Mouse (Mus musculus): ENCODE measurements around the gene Atxn10. TPM values are rescaled to one million over a fixed set of nuclear protein-coding genes. Genes with fewer than 3 reads are reported as not detected.
A peak's percentile ranks its signal among the peaks of the same experiment; 100 is the strongest.
"Not testable (repeated sequence)": the region's sequence is repeated elsewhere in the genome, so short reads cannot be mapped to it uniquely, and the experiment has no call there.

Gene Atxn10
- polyA plus RNA-seq, 1 experiment: 274 TPM

DNA sequence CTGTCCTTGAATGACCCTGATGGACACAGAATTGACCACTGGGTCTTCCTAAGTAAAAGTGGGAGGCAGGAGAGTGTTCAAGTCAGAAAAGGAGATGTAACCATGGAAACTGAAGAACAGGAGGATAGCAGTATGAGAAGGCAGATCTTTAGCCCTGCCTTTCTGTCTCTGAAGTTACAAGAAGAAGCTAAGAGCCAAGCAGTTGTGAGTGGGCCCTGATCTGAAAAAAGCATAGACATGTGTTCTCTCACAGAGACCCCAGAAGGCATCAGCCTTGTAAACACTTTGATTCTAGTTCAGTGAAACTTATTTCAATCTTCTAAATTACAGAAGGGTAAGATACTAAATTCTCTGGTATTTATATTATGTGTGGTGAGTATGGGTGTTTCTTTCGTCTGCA, 11.6 kb upstream of the Atxn10 start:
- H3K27me3 ChIP-seq (ENCODE audit: control insufficient read depth, insufficient read depth, low read length): no peaks in the 10 kb centered on the region; the same call in 1 of the 2 replicates
- H3K4me3 ChIP-seq (replicated peaks; ENCODE audit: insufficient read depth, low read depth, low read length): no peak overlapping the region
- WGBS: 98% methylated on average over 1 of the region's 1 CpGs
- TF ChIP-seq POLR2A (IDR thresholded peaks at IDR 0.05; ENCODE audit: borderline replicate concordance, insufficient read depth, low read length): no peak
- H3K27ac ChIP-seq (ENCODE audit: insufficient read depth, low read length): no peak overlapping the region
- H3K4me1 ChIP-seq (ENCODE audit: control insufficient read depth, insufficient read depth, low read length): peaks cover 5% of the 10 kb centered on the region; the same call in 1 of the 2 replicates
- no peak for DNase-seq

DNA sequence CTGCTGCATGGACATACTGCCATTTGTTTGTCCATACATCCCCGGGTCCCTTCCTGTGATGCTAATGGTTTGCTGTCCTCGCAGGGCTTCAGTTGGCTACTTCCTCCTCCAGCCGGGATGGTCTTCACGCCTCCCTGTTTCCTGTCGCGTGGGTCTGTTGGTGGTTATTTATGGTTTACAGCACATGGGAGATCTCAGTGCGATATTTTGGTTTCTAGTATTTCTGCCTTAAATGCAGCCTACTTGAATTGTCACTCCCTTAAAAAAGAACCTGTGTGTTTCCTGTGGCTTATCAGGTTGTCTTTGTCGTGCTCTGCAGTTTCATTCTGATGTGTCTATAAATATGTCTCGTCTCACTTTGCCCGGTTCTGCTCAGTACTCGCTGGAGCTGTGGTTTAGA, 8.2 kb upstream of the Atxn10 start:
- no peak for DNase-seq
- no peak for TF ChIP-seq POLR2A (IDR thresholded peaks at IDR 0.05; ENCODE audit: borderline replicate concordance, insufficient read depth, low read length)
- TF ChIP-seq CTCF (IDR thresholded peaks at IDR 0.05; ENCODE audit: borderline replicate concordance, insufficient read depth, low read depth, low read length): no peak
- Histone ChIP-seq H3K27ac (ENCODE audit: insufficient read depth, low read length) (no peak overlapping the region), H3K27me3 (ENCODE audit: control insufficient read depth, insufficient read depth, low read length) (no peaks in the 10 kb centered on the region; the same call in 1 of the 2 replicates), H3K4me1 (ENCODE audit: control insufficient read depth, insufficient read depth, low read length) (no peaks in the 10 kb centered on the region), H3K4me3 (replicated peaks; ENCODE audit: insufficient read depth, low read depth, low read length) (no peak overlapping the region)
- WGBS: 73% methylated on average over 11 of the region's 11 CpGs

DNA sequence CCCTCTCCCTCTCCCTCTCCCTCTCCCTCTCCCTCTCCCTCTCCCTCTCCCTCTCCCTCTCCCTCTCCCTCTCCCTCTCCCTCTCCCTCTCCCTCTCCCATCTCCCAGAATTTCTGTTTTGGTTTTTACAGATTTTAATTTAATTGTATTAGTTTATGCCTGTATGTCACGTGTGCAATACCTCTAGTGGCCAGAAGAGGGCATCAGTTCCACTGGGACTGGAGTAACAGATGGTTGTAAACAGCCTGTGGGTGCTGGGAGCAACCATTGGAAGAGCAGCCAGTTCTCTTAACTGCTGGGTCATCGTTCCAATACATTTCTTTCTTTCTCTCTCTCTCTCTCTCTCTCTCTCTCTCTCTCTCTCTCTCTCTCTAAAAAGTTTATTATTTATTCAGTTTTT, 7.6 kb upstream of the Atxn10 start:
- not testable (repeated sequence) for DNase-seq; H3K4me1 ChIP-seq (ENCODE audit: control insufficient read depth, insufficient read depth, low read length); H3K27me3 ChIP-seq (ENCODE audit: control insufficient read depth, insufficient read depth, low read length); H3K27ac ChIP-seq (ENCODE audit: insufficient read depth, low read length); H3K4me3 ChIP-seq (replicated peaks; ENCODE audit: insufficient read depth, low read depth, low read length)
- TF ChIP-seq CTCF (IDR thresholded peaks at IDR 0.05; ENCODE audit: borderline replicate concordance, insufficient read depth, low read depth, low read length): peak; percentile 15; the same call in 1 of the 2 replicates
- 80% methylated on average over 2 of the region's 2 CpGs for WGBS

DNA sequence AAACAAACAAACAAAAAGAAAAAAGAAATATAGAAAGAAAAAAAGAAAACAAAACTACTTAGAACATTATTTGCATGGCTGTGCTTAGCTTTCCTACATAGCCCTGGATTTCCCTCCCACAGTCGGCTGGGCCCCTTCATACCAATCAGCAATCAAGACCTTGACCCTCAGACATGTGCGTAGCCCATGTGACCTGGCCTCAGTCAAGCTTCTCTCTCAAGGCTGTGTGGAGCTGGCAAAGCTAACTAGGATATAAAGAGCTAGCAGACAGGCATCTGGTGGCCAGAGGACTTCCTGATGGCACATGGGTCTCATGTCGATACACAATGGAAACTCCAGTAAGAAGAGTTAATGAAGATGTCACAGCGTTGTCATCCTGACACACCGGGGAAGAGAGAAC, 6.9 kb upstream of the Atxn10 start:
- whole genome bisulfite sequencing: 68% methylated on average over 5 of the region's 5 CpGs
- TF ChIP-seq POLR2A (IDR thresholded peaks at IDR 0.05; ENCODE audit: borderline replicate concordance, insufficient read depth, low read length): no peak
- Histone ChIP-seq H3K4me3 (replicated peaks; ENCODE audit: insufficient read depth, low read depth, low read length) (no peak overlapping the region), H3K27ac (ENCODE audit: insufficient read depth, low read length) (no peak overlapping the region), H3K27me3 (ENCODE audit: control insufficient read depth, insufficient read depth, low read length) (no peaks in the 10 kb centered on the region; the same call in 1 of the 2 replicates), H3K4me1 (ENCODE audit: control insufficient read depth, insufficient read depth, low read length) (no peaks in the 10 kb centered on the region)
- DNase-seq: no peak

DNA sequence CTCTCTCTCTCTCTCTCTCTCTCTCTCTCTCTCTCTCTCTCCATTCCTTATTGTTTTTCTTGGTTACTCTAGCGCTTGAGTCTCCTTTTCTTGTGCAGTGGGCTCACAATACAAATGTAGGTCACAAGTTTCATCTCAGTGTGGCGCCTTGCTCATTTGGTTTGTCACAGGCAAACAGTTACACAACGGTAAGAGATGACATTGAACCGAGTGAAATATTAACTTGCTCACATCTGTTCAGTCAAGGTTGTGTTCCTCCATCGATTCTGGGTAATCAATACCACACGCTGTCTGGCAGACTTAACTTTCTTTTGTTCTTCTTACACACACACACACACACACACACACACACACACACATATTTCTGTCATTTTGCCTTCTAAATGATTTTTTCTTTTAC, 6.0 kb upstream of the Atxn10 start:
- 85% methylated on average over 6 of the region's 6 CpGs for WGBS
- TF ChIP-seq POLR2A (IDR thresholded peaks at IDR 0.05; ENCODE audit: borderline replicate concordance, insufficient read depth, low read length): no peak
- no peak for TF ChIP-seq CTCF (IDR thresholded peaks at IDR 0.05; ENCODE audit: borderline replicate concordance, insufficient read depth, low read depth, low read length)

DNA sequence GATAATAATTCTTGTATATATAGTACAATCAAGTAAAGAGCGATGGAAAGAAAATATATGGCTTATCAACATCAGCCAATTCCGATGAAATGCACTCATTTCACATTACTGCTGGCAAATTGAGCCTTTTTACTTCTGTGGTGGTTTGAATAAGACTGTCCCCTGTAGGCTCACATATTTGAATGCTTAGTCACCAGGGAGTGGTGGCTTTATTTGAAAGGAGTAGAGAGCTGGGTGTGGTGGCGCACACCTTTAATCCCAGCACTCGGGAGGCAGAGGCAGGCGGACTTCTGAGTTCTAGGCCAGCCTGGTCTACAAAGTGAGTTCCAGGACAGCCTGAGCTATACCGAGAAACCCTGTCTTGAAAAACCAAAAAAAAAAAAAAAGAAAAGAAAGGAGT, 2.5 kb upstream of the Atxn10 start:
- H3K4me3 ChIP-seq (replicated peaks; ENCODE audit: insufficient read depth, low read depth, low read length); H3K4me1 ChIP-seq (ENCODE audit: control insufficient read depth, insufficient read depth, low read length); H3K27me3 ChIP-seq (ENCODE audit: control insufficient read depth, insufficient read depth, low read length); DNase-seq; H3K27ac ChIP-seq (ENCODE audit: insufficient read depth, low read length): not testable (repeated sequence)
- 94% methylated on average over 6 of the region's 6 CpGs for WGBS

More for the DNA sequence above, 6.0 kb upstream of the Atxn10 start:
- Histone ChIP-seq H3K27me3 (ENCODE audit: control insufficient read depth, insufficient read depth, low read length) (no peaks in the 10 kb centered on the region; the same call in 1 of the 2 replicates), H3K27ac (ENCODE audit: insufficient read depth, low read length) (no peak overlapping the region), H3K4me3 (replicated peaks; ENCODE audit: insufficient read depth, low read depth, low read length) (no peak overlapping the region), H3K4me1 (ENCODE audit: control insufficient read depth, insufficient read depth, low read length) (no peaks in the 10 kb centered on the region)
- no peak for DNase-seq

DNA sequence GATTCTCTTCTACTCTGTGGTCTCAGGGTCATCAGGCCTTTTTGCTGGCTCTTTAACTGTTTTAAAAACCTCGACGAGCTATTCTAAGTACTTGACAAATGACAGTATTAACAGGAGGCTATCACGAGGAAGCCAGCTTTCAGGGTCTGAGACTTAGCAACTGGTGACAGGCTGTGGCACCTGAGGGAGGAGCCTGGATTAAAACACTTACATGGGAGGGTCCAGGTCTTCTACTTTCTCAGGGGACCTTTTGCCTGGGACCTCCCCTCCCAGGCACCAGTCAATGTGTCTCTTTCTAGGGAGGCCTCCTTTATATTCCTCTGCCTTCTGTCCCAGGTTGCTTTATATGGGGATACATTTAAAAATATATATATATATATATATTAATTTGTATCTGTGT, 1.8 kb upstream of the Atxn10 start:
- H3K4me1 ChIP-seq (ENCODE audit: control insufficient read depth, insufficient read depth, low read length): peaks cover 3% of the 10 kb centered on the region
- H3K27me3 ChIP-seq (ENCODE audit: control insufficient read depth, insufficient read depth, low read length): no peaks in the 10 kb centered on the region
- no peak overlapping the region for H3K4me3 ChIP-seq (replicated peaks; ENCODE audit: insufficient read depth, low read depth, low read length)
- TF ChIP-seq POLR2A (IDR thresholded peaks at IDR 0.05; ENCODE audit: borderline replicate concordance, insufficient read depth, low read length) (no peak), CTCF (IDR thresholded peaks at IDR 0.05; ENCODE audit: borderline replicate concordance, insufficient read depth, low read depth, low read length) (no peak)
- DNase-seq: no peak
- H3K27ac ChIP-seq (ENCODE audit: insufficient read depth, low read length): no peak overlapping the region
- 74% methylated on average over 3 of the region's 3 CpGs for WGBS

DNA sequence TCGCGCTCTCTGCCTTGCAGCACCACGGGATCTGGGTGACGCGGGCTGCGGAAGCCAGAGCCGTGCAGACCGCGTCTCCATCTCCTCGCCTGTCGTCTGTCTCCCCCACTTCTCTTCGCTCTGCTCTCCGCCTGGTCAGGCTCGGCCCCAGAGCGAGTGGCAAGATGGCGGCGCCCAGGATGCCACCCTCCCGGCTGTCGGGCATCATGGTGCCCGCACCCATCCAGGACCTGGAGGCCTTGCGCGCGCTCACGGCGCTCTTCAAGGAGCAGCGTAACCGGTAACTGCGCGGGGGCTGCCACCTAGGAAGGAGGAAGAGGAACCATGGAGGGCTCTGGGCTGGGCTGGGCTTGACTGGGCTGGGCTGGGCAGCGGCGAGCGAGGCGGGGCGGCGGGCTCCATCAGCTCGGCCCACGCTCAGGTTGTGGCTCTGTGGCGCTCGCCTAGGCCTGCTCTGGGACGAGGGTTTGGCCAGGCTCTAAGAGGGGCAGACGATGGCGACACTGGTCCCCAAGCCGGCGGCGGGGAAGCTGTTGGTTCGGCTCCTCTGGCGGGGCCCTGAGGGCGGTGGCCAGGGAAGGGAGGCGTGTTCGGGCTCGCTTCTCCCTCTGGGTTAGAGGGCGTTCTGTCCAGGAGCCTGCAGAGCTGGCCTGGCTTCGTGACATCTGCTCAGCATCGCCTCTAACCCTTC, 401 bp downstream of the Atxn10 start:
- TF ChIP-seq CTCF (IDR thresholded peaks at IDR 0.05; ENCODE audit: borderline replicate concordance, insufficient read depth, low read depth, low read length) (no peak), POLR2A (IDR thresholded peaks at IDR 0.05; ENCODE audit: borderline replicate concordance, insufficient read depth, low read length) (peak; percentile 65)
- H3K4me1 ChIP-seq (ENCODE audit: control insufficient read depth, insufficient read depth, low read length): peaks cover 3% of the 10 kb centered on the region
- H3K27me3 ChIP-seq (ENCODE audit: control insufficient read depth, insufficient read depth, low read length): no peaks in the 10 kb centered on the region
- WGBS: under 1% methylated on average over 54 of the region's 54 CpGs
- peak overlapping the region; percentile 60 for H3K4me3 ChIP-seq (replicated peaks; ENCODE audit: insufficient read depth, low read depth, low read length)
- H3K27ac ChIP-seq (ENCODE audit: insufficient read depth, low read length): peak overlapping the region; percentile 86
- DNase-seq: peak; percentile 83 to 87

Measured in cerebellum, adult 2 months (tissue).